Mouse (Mus musculus) thymus, adult 2 months (tissue): ENCODE data around the gene Samd8.

ENCODE experiments used
- CTCF ChIP-seq: fragments of 200-500 bp; IDR thresholded peaks from 2 replicates; pipeline ENCODE4 v1.5.1; 2012; ENCODE audit warnings: mild to moderate bottlenecking, control low read depth, low read length, moderate library complexity, borderline replicate concordance; ENCODE audit not compliant: control insufficient read depth, poor library complexity, insufficient read depth; ENCODE audit errors: extremely low read depth
- POLR2A ChIP-seq: fragments of 200-500 bp; IDR thresholded peaks from 2 replicates; pipeline ENCODE4 v1.6.1; 2012; ENCODE audit warnings: mild to moderate bottlenecking, low read length, control low read depth, moderate library complexity; ENCODE audit not compliant: control insufficient read depth, poor library complexity, insufficient read depth; ENCODE audit errors: extremely low read depth

DNA sequence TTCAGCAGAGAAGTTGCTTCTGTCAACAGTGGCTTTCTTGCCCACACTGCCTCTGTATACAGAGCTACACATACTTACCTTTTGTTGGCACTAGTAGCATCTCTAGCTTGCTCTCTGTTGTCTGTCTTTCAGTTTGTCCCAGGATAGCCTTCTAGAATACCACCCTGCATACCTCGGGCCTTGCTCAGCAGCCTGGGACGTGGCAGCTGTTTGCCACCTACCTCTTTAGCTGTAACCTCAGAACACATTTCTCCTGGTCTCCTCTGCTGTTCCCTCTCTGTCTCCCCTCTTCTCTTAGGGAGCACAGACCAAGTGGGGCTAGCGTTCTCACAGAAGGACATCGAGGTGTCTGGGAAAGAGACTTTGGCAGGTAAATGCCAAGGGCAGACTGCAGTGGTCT, 7.9 kb upstream of the Samd8 start:
- TF ChIP-seq POLR2A (no peak), CTCF (no peak)
